Mouse (Mus musculus): ENCODE measurements around the gene Pmpcb.

DNA sequence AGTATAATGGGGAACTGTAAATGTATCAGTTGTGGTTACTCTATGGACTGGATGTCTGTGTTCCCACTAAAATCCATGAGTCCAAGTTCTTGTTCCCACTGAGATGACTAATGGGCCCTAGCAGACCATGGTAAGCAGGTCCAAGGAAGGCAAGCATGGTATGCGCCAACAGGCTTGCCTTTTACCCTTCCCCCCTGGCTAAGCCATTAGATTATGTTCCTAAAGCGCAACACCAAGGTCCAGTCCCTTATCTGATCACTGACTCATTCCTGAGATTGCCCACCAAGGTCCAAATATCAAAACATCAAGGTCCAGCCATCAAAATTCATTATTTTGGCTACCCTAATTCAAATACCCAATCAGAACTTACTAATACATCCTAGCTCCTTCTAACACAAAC, 17.7 kb upstream of the Pmpcb start:
- TF ChIP-seq CTCF (IDR thresholded peaks at IDR 0.05; ENCODE audit: low read depth, low read length) (no peak), POLR2AphosphoS5 (IDR thresholded peaks at IDR 0.05; ENCODE audit: insufficient replicate concordance, low read depth, low read length) (no peak)
